Mouse (Mus musculus): ENCODE measurements around the gene Ttpal.

GRCm38 (mm10) chr2:163597661-163598060 lies 4.5 kb upstream of the Ttpal start:
- TF ChIP-seq CTCF (IDR thresholded peaks at IDR 0.05; ENCODE audit: borderline replicate concordance, insufficient read depth, low read length) (no peak), POLR2A (IDR thresholded peaks at IDR 0.05; ENCODE audit: low read depth, low read length) (no peak)

All from embryonic fibroblast, embryonic 13.5 days (primary cell).